Mouse (Mus musculus) hindbrain, embryonic 11.5 days (tissue): Measurements from ENCODE around the gene Atp12a. TPM values are rescaled to one million over a fixed set of nuclear protein-coding genes. Genes with fewer than 3 reads are reported as not detected.

Experiments used
- ATAC-seq: fragments of 200-750 bp; cut with Nextera tagmentation; 2 replicates; pipeline ENCODE4 v1.8.0; 2017; ENCODE audit warnings: mild to moderate bottlenecking, moderate TSS enrichment, moderate library complexity; ENCODE audit not compliant: low FRiP score
- DNase-seq: peaks from one replicate; pipeline ENCODE4 v3.0.0-alpha.2; 2015; ENCODE audit warnings: low spot score
- H3K27ac ChIP-seq: fragments of 300-500 bp; sonication (generic); 2 replicates; pipeline ENCODE4 v1.5.1; 2014; ENCODE audit warnings: mild to moderate bottlenecking, low read depth, low read length
- H3K27me3 ChIP-seq: fragments of 300-500 bp; sonication (generic); 2 replicates; pipeline ENCODE4 v1.6.1; 2014; ENCODE audit warnings: mild to moderate bottlenecking, low read length, moderate library complexity, mixed read lengths; ENCODE audit not compliant: control insufficient read depth, insufficient read depth
- H3K36me3 ChIP-seq: fragments of 300-500 bp; sonication (generic); 2 replicates; pipeline ENCODE4 v1.6.1; 2014; ENCODE audit warnings: mild to moderate bottlenecking, low read length, moderate library complexity, mixed read lengths; ENCODE audit not compliant: control insufficient read depth, insufficient read depth
- H3K4me1 ChIP-seq: fragments of 300-500 bp; sonication (generic); replicated peaks from 2 replicates; pipeline ENCODE4 v1.6.1; 2014; ENCODE audit warnings: low read length, mixed read lengths; ENCODE audit not compliant: control insufficient read depth, insufficient read depth
- H3K4me2 ChIP-seq: fragments of 300-500 bp; sonication (generic); replicated peaks from 2 replicates; pipeline ENCODE4 v1.6.1; 2014; ENCODE audit warnings: mild to moderate bottlenecking, low read depth, low read length
- H3K4me3 ChIP-seq: fragments of 300-500 bp; sonication (generic); 2 replicates; pipeline ENCODE4 v1.5.1; 2014; ENCODE audit warnings: low read depth, low read length
- H3K9ac ChIP-seq: fragments of 300-500 bp; sonication (generic); 2 replicates; pipeline ENCODE4 v1.6.1; 2014; ENCODE audit warnings: low read depth, low read length
- H3K9me3 ChIP-seq: fragments of 300-500 bp; sonication (generic); 2 replicates; pipeline ENCODE4 v1.6.1; 2016; ENCODE audit warnings: low read length; ENCODE audit not compliant: control insufficient read depth
- WGBS: fragments of 180-500 bp; shearing (Covaris S2); extraction: QIAGEN DNeasy Blood & Tissue Kit; methylation state at CpG from one replicate; pipeline ENCODE4 v1.1.7; 2014; 5-methylcytosine and 5-hydroxymethylcytosine counted together
- polyA plus RNA-seq: library from polyadenylated mRNA; unstranded; fragments of >200 nt; fragmentation: Nextera tagmentation; extraction: Ambion mirVana; gene quantifications from 2 replicates; pipeline ENCODE4 v1.2.1, GENCODE M21; 2014

The Atp12a gene
- polyA plus RNA-seq, 1 experiment from 2014 or later = 0.15 TPM

- Histone ChIP-seq H3K4me1 (no peaks in the 10 kb centered on the region), H3K4me3 (no peak overlapping the region), H3K36me3 (no peaks in the 10 kb centered on the region), H3K9me3 (no peaks in the 10 kb centered on the region), H3K9ac (no peak overlapping the region), H3K27me3 (peaks cover 9% of the 10 kb centered on the region), H3K27ac (no peak overlapping the region), H3K4me2 (no peak overlapping the region)
- DNase-seq = no peak
- WGBS = 85% methylated on average over 6 of the region's 6 CpGs
- ATAC-seq = no peak
Measured at GRCm38 (mm10) chr14:56359131-56359530, 5.7 kb upstream of the Atp12a start.

DNA sequence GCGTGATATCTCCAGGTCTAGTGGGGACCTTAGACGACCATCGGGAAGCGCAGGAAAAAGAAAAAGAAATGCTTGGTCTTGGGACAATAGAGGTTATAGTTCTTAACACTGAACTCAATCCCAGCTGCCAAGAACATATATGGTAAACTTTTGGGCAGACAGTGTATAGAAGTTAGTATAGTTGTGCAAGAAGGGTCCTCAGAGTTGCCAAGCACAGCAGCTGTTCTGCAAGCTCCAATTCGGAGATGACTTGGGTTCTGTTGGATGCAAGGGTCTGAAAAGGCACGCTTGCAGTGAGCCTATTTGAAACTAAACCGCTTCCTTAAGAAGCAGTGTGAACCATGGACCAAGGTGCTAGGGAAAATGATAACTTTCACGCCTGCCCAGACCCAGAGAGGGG is 424 bp downstream of the Atp12a start:
- WGBS = 30% methylated on average over 8 of the region's 8 CpGs
- H3K4me1 ChIP-seq = peaks cover 3% of the 10 kb centered on the region; the same call in 1 of the 2 replicates
- H3K27me3 ChIP-seq = peaks cover 42% of the 10 kb centered on the region
- no peak overlapping the region for H3K27ac ChIP-seq
- H3K9me3 ChIP-seq = no peaks in the 10 kb centered on the region
- H3K4me3 ChIP-seq = peak overlapping the region; percentile 30
- H3K36me3 ChIP-seq = no peaks in the 10 kb centered on the region
- H3K9ac ChIP-seq = no peak overlapping the region
- ATAC-seq (no peak), DNase-seq (no peak)
- H3K4me2 ChIP-seq = peak overlapping the region; percentile 59

- Histone ChIP-seq H3K4me3 (no peak overlapping the region), H3K36me3 (no peaks in the 10 kb centered on the region), H3K9me3 (no peaks in the 10 kb centered on the region), H3K27me3 (peaks cover 42% of the 10 kb centered on the region), H3K27ac (no peak overlapping the region), H3K4me1 (peaks cover 3% of the 10 kb centered on the region; the same call in 1 of the 2 replicates), H3K4me2 (no peak overlapping the region), H3K9ac (no peak overlapping the region)
- DNase-seq (no peak), ATAC-seq (no peak)
- WGBS = 38% methylated on average over 15 of the region's 15 CpGs
Measured at GRCm38 (mm10) chr14:56366712-56367111, 1.8 kb downstream of the Atp12a start.

DNA sequence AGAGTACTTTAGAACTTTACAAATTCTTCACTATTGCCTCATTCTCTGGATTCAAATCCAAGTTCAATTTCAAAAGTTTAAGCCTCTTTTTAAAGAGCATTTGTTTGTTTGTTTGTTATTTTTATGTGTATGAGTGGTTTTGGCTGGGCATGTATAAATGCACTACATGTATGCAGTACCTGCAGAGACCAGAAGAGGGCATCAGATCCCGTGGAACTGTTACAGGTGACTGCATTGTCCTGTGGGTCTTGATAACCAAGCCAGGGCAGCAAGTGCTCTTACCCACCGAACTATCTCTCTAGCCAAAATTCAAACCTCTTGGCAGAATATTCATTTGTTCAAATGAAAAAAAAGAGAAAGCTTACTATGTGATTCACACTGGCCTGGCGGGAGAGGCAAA is 4.0 kb downstream of the Atp12a start:
- H3K27ac ChIP-seq = no peak overlapping the region
- peaks cover 3% of the 10 kb centered on the region; the same call in 1 of the 2 replicates for H3K4me1 ChIP-seq
- no peak overlapping the region for H3K9ac ChIP-seq
- peaks cover 35% of the 10 kb centered on the region for H3K27me3 ChIP-seq
- no peak overlapping the region for H3K4me3 ChIP-seq
- no peaks in the 10 kb centered on the region for H3K36me3 ChIP-seq
- DNase-seq = peak; percentile 42
- WGBS = 58% methylated on average over 3 of the region's 3 CpGs
- ATAC-seq = no peak
- H3K4me2 ChIP-seq = no peak overlapping the region
- H3K9me3 ChIP-seq = no peaks in the 10 kb centered on the region

- DNase-seq (peak; percentile 90), ATAC-seq (peak; percentile 53; the same call in 1 of the 2 replicates)
- 3% methylated on average over 6 of the region's 6 CpGs for WGBS
- H3K9ac ChIP-seq = no peak overlapping the region
- no peaks in the 10 kb centered on the region for H3K36me3 ChIP-seq
- H3K27ac ChIP-seq = no peak overlapping the region
- no peak overlapping the region for H3K4me3 ChIP-seq
- H3K27me3 ChIP-seq = no peaks in the 10 kb centered on the region
- H3K9me3 ChIP-seq = no peaks in the 10 kb centered on the region
- H3K4me1 ChIP-seq = no peaks in the 10 kb centered on the region
- H3K4me2 ChIP-seq = no peak overlapping the region
Measured at GRCm38 (mm10) chr14:56375731-56376130, 10.9 kb downstream of the Atp12a start.

GRCm38 (mm10) chr14:56377745-56378144 is 12.9 kb downstream of the Atp12a start:
- H3K4me1 ChIP-seq = no peaks in the 10 kb centered on the region
- no peaks in the 10 kb centered on the region for H3K9me3 ChIP-seq
- H3K27ac ChIP-seq = no peak overlapping the region
- H3K36me3 ChIP-seq = no peaks in the 10 kb centered on the region
- H3K27me3 ChIP-seq = no peaks in the 10 kb centered on the region
- no peak overlapping the region for H3K4me2 ChIP-seq
- ATAC-seq (no peak), DNase-seq (no peak)
- H3K4me3 ChIP-seq = no peak overlapping the region
- H3K9ac ChIP-seq = no peak overlapping the region

GRCm38 (mm10) chr14:56379336-56379735 is 14.5 kb downstream of the Atp12a start:
- ATAC-seq (no peak), DNase-seq (no peak)
- Histone ChIP-seq H3K4me2 (no peak overlapping the region), H3K9ac (no peak overlapping the region), H3K27ac (no peak overlapping the region), H3K4me3 (no peak overlapping the region), H3K4me1 (no peaks in the 10 kb centered on the region), H3K27me3 (no peaks in the 10 kb centered on the region), H3K9me3 (no peaks in the 10 kb centered on the region), H3K36me3 (no peaks in the 10 kb centered on the region)
- 70% methylated on average over 9 of the region's 9 CpGs for WGBS

DNA sequence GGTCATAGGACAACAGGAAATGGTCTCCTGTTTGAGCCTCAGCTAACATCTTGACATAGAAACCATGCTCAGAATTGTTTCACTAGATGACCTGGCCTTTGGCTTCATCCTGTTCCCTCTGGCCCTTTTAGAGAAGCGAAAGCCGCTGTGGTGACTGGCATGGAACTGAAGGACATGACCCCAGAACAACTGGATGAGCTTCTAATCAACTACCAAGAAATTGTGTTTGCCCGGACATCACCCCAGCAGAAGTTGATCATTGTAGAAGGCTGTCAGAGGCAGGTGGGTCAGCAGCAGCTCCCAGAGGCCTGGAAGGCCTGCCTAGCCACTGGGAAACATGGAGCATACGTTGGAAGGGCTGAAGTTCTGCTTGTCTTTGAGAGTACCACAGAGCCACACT is 17.5 kb downstream of the Atp12a start:
- H3K9ac ChIP-seq = no peak overlapping the region
- no peaks in the 10 kb centered on the region for H3K36me3 ChIP-seq
- WGBS = 83% methylated on average over 4 of the region's 4 CpGs
- no peaks in the 10 kb centered on the region for H3K9me3 ChIP-seq
- no peak overlapping the region for H3K27ac ChIP-seq
- no peak overlapping the region for H3K4me2 ChIP-seq
- no peak for DNase-seq
- no peaks in the 10 kb centered on the region for H3K27me3 ChIP-seq
- no peak overlapping the region for H3K4me3 ChIP-seq
- no peaks in the 10 kb centered on the region for H3K4me1 ChIP-seq
- no peak for ATAC-seq

DNA sequence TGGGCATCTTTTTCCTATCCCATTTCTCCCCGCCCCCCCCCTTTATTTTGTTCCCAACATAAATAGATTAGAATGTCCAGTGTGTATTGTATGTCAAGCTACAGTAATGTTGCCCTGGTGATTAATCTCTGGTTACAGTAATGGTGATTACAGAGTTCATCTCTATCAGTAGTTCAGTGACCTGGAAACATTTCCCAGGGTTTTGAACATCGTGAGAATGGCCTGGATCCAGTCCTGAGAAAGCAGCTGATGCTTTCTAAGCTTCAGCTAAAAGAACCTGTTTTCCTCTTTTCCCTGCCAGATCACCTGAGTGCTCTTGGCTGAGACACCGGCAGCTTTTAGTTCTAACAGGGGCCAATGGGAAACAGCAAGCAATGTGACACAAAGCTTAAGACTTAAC is 25.4 kb downstream of the Atp12a start:
- Histone ChIP-seq H3K36me3 (no peaks in the 10 kb centered on the region), H3K4me3 (no peak overlapping the region), H3K27me3 (no peaks in the 10 kb centered on the region), H3K27ac (no peak overlapping the region), H3K4me1 (no peaks in the 10 kb centered on the region), H3K9ac (no peak overlapping the region), H3K9me3 (no peaks in the 10 kb centered on the region), H3K4me2 (no peak overlapping the region)
- DNase-seq = no peak
- WGBS = 72% methylated on average over 3 of the region's 3 CpGs
- ATAC-seq = no peak
